29 mouse cellular contexts compared by ENCODE assay signal in the genomic region with DNA sequence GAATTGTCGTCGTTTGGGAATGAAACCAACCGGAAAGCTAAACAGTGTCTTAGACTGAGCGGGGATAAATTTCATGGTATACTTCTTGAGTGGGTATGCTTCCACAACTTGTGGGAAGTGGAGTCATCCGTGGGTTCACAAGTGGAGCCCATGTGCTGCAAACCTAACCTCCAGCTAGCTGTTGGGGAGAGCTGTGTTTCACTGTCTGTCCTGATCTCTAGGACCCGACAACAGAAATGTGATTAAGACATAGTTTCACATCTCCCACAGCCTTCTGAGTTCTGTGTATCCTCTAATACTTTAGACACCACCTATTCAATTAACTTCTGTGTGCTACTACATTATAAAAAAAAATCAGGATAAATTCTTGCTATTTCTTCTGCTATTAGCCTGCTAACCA. TPM values are rescaled to one million over a fixed set of nuclear protein-coding genes. Genes with fewer than 3 reads are reported as not detected.
DNase-seq lines count a peak whose midpoint lies in the region; ATAC-seq lines count a peak whose summit lies in the region.
"Had no signal": no experiment of that assay in that cellular context is flagged by ENCODE, and none has a peak within 500 bp of the region (broad histone marks: within the 10 kb centered on the region; RNA-seq: fewer than 3 reads in every experiment).

No protein-coding gene starts in this region.

- H3K4me2 ChIP-seq in kidney, embryonic 16.5 days (replicated peaks; ENCODE audit: low read depth, low read length): no peak overlapping the region
- H3K4me2 ChIP-seq in intestine, embryonic 16.5 days (ENCODE audit: low read depth, low read length): no peak overlapping the region
- no peak overlapping the region for H3K4me2 ChIP-seq in liver, embryonic 13.5 days
- H3K4me2 ChIP-seq in stomach, embryonic 16.5 days (ENCODE audit: low read depth, low read length): no peak overlapping the region
- H3K4me2 ChIP-seq: heart, embryonic 13.5 days; limb, embryonic 15.5 days; neural tube, embryonic 13.5 days had no signal

- no peaks in the 10 kb centered on the region for H3K4me1 ChIP-seq in kidney, embryonic 16.5 days (ENCODE audit: insufficient read depth, low read length)
- H3K4me1 ChIP-seq in intestine, embryonic 16.5 days (ENCODE audit: control insufficient read depth, insufficient read depth, low read length): peaks cover 8% of the 10 kb centered on the region; the same call in 1 of the 2 replicates
- H3K4me1 ChIP-seq in liver, embryonic 13.5 days (replicated peaks): no peaks in the 10 kb centered on the region
- no peaks in the 10 kb centered on the region for H3K4me1 ChIP-seq in stomach, embryonic 16.5 days (ENCODE audit: control insufficient read depth, insufficient read depth, low read length)
- H3K4me1 ChIP-seq: embryonic facial prominence, embryonic 10.5 days; heart, embryonic 13.5 days; limb, embryonic 15.5 days; neural tube, embryonic 13.5 days had no signal

- 74% methylated on average over 6 of the region's 6 CpGs for WGBS in kidney, embryonic 16.5 days
- 58% methylated on average over 6 of the region's 6 CpGs for WGBS in intestine, embryonic 16.5 days
- WGBS in liver, embryonic 13.5 days (ENCODE audit: insufficient replicate concordance): 62% methylated on average over 6 of the region's 6 CpGs
- 75% methylated on average over 6 of the region's 6 CpGs for WGBS in stomach, embryonic 16.5 days

- H3K9ac ChIP-seq in kidney, embryonic 16.5 days (replicated peaks; ENCODE audit: low read length): no peak overlapping the region
- H3K9ac ChIP-seq in intestine, embryonic 16.5 days (ENCODE audit: low read depth, low read length): peak overlapping the region; percentile 64
- peak overlapping the region; percentile 22; the same call in 1 of the 2 replicates for H3K9ac ChIP-seq in liver, embryonic 13.5 days
- H3K9ac ChIP-seq in stomach, embryonic 16.5 days (ENCODE audit: low read length): no peak overlapping the region
- H3K9ac ChIP-seq: forebrain, postnatal 0 days; heart, embryonic 13.5 days; limb, embryonic 15.5 days; neural tube, embryonic 13.5 days had no signal

- H3K9me3 ChIP-seq in kidney, embryonic 16.5 days (ENCODE audit: low read length): no peaks in the 10 kb centered on the region
- no peaks in the 10 kb centered on the region for H3K9me3 ChIP-seq in intestine, embryonic 16.5 days (ENCODE audit: control insufficient read depth, low read length)
- H3K9me3 ChIP-seq in liver, embryonic 13.5 days (replicated peaks): no peaks in the 10 kb centered on the region
- no peaks in the 10 kb centered on the region for H3K9me3 ChIP-seq in stomach, embryonic 16.5 days (replicated peaks; ENCODE audit: control insufficient read depth, low read length)
- H3K9me3 ChIP-seq: embryonic facial prominence, embryonic 10.5 days; G1E; heart, embryonic 13.5 days; limb, embryonic 15.5 days; neural tube, embryonic 13.5 days had no signal

- H3K36me3 ChIP-seq in kidney, embryonic 16.5 days (ENCODE audit: insufficient read depth, low read length): no peaks in the 10 kb centered on the region
- no peaks in the 10 kb centered on the region for H3K36me3 ChIP-seq in intestine, embryonic 16.5 days (ENCODE audit: control insufficient read depth, insufficient read depth, low read length)
- H3K36me3 ChIP-seq in liver, embryonic 13.5 days: no peaks in the 10 kb centered on the region
- no peaks in the 10 kb centered on the region for H3K36me3 ChIP-seq in stomach, embryonic 16.5 days (ENCODE audit: control insufficient read depth, insufficient read depth, low read length)
- H3K36me3 ChIP-seq: embryonic facial prominence, embryonic 10.5 days; G1E; heart, embryonic 13.5 days; limb, embryonic 15.5 days; neural tube, embryonic 13.5 days had no signal

- no peaks in the 10 kb centered on the region for H3K27me3 ChIP-seq in kidney, embryonic 16.5 days (ENCODE audit: insufficient read depth, low read length)
- no peaks in the 10 kb centered on the region for H3K27me3 ChIP-seq in intestine, embryonic 16.5 days (replicated peaks; ENCODE audit: control insufficient read depth, insufficient read depth, low read length)
- no peaks in the 10 kb centered on the region for H3K27me3 ChIP-seq in liver, embryonic 13.5 days
- H3K27me3 ChIP-seq in stomach, embryonic 16.5 days (ENCODE audit: control insufficient read depth, insufficient read depth, low read length): no peaks in the 10 kb centered on the region
- H3K27me3 ChIP-seq: CH12.LX; heart, embryonic 13.5 days; limb, embryonic 15.5 days; neural tube, embryonic 13.5 days had no signal

- H3K4me3 ChIP-seq in kidney, embryonic 16.5 days (ENCODE audit: low read length): peak overlapping the region; percentile 24
- H3K4me3 ChIP-seq in intestine, embryonic 16.5 days (ENCODE audit: low read length): peak overlapping the region; percentile 53
- peak overlapping the region; percentile 41 for H3K4me3 ChIP-seq in liver, embryonic 13.5 days (replicated peaks)
- peak overlapping the region; percentile 20 for H3K4me3 ChIP-seq in stomach, embryonic 16.5 days (replicated peaks; ENCODE audit: low read length)
- H3K4me3 ChIP-seq: embryonic facial prominence, embryonic 10.5 days; heart, embryonic 13.5 days; limb, embryonic 15.5 days; myocyte; neural tube, embryonic 13.5 days had no signal

- no peak for ATAC-seq in kidney, embryonic 16.5 days (ENCODE audit: low FRiP score, low TSS enrichment)
- peak; percentile 53 for ATAC-seq in intestine, embryonic 16.5 days
- no peak for ATAC-seq in liver, embryonic 13.5 days (ENCODE audit: low read depth)
- no peak for ATAC-seq in stomach, embryonic 16.5 days (ENCODE audit: insufficient read depth, low FRiP score)
- ATAC-seq: forebrain, postnatal 0 days; lung, postnatal 0 days; midbrain, embryonic 16.5 days; Patski had no signal

- peak overlapping the region; percentile 32; the same call in 1 of the 2 replicates for H3K27ac ChIP-seq in kidney, embryonic 16.5 days (ENCODE audit: low read length)
- H3K27ac ChIP-seq in intestine, embryonic 16.5 days (ENCODE audit: low read length): peak overlapping the region; percentile 72
- no peak overlapping the region for H3K27ac ChIP-seq in liver, embryonic 13.5 days
- H3K27ac ChIP-seq in stomach, embryonic 16.5 days (ENCODE audit: low read length): no peak overlapping the region
- H3K27ac ChIP-seq: embryonic facial prominence, embryonic 10.5 days; heart, embryonic 13.5 days; limb, embryonic 15.5 days; macrophage; neural tube, embryonic 13.5 days had no signal

- no peak for DNase-seq in kidney, postnatal 4 days
- no peak for DNase-seq in liver, embryonic 13.5 days
- DNase-seq in thymus, postnatal 10 days (ENCODE audit: low spot score in 2 of 2): no peak
- DNase-seq in embryo, embryonic 11 days: no peak
- DNase-seq: B cell, adult 2 months; cerebellum, adult 11 months; cerebellum, adult 9-11 months; forebrain, postnatal 0 days; gastrocnemius, postnatal 25 days; heart, adult 18-20 months; heart, postnatal 14 days; left cerebral cortex, postnatal 4 days had no signal

RNA-seq across cellular contexts. Expression of gene A1cf, which starts 0.4 kb away (rescaled TPM):
- 1.9 and 2.0 TPM in 2 replicates for polyA plus RNA-seq in kidney, embryonic 16.5 days (2015; fragmentation: Nextera tagmentation; extraction: Ambion mirVana)
- polyA plus RNA-seq in intestine, embryonic 16.5 days (2015; fragmentation: Nextera tagmentation; extraction: Ambion mirVana): 11.1 and 11.8 TPM in 2 replicates
- 5.8 and 7.1 TPM in 2 replicates for polyA plus RNA-seq in liver, embryonic 13.5 days (2015; fragmentation: Nextera tagmentation; extraction: Ambion mirVana)
- 1.7 and 2.5 TPM in 2 replicates for polyA plus RNA-seq in stomach, embryonic 16.5 days (2015; fragmentation: Nextera tagmentation; extraction: Ambion mirVana)
- polyA plus RNA-seq: embryonic facial prominence, embryonic 10.5 days; forebrain, embryonic 11.5 days; forebrain, postnatal 0 days; G1E; hindbrain, embryonic 11.5 days; limb, embryonic 15.5 days; lung, postnatal 0 days; macrophage; midbrain, embryonic 16.5 days; myocyte; neural tube, embryonic 13.5 days; Patski; thymus, postnatal 0 days had no signal

Comparison
In these comparisons a context has a peak if more than half of its experiments do, and no peak if none do; other contexts are left out.
1. H3K27ac ChIP-seq: peak in kidney, embryonic 16.5 days (single experiment) and intestine, embryonic 16.5 days (single experiment); none in liver, embryonic 13.5 days (single experiment) and stomach, embryonic 16.5 days (single experiment).
2. H3K9ac ChIP-seq: peak in intestine, embryonic 16.5 days (single experiment) and liver, embryonic 13.5 days (single experiment); none in kidney, embryonic 16.5 days (single experiment) and stomach, embryonic 16.5 days (single experiment).
3. Peak in every context shown above with its lines, with median percentiles within 50 percentile points of each other: H3K4me3 ChIP-seq.